8 mouse cellular contexts compared by ENCODE assay signal in genomic region chr1:171111781-171112575, GRCm38 (mm10). TPM values are rescaled to one million over a fixed set of nuclear protein-coding genes. Genes with fewer than 3 reads are reported as not detected.
DNase-seq lines count a peak whose midpoint lies in the region; ATAC-seq and TF ChIP-seq lines count a peak whose summit lies in the region.

No protein-coding gene starts in this region.

- no peak for TF ChIP-seq CTCF in hindbrain, postnatal 0 days (IDR thresholded peaks at IDR 0.05; ENCODE audit: low read depth)
- no peak for TF ChIP-seq CTCF in small intestine, adult 2 months (IDR thresholded peaks at IDR 0.05; ENCODE audit: extremely low read depth, insufficient read length, insufficient replicate concordance, low read depth, low read length)

- H3K4me1 ChIP-seq in hindbrain, postnatal 0 days (ENCODE audit: insufficient read depth, low read length), result no peaks in the 10 kb centered on the region; the same call in 1 of the 2 replicates
- H3K4me1 ChIP-seq in small intestine, adult 2 months (ENCODE audit: control insufficient read depth, insufficient read depth, insufficient read length, low read length), result peaks cover 5% of the 10 kb centered on the region; the same call in 1 of the 2 replicates

- no peaks in the 10 kb centered on the region for H3K9me3 ChIP-seq in hindbrain, postnatal 0 days (ENCODE audit: low read length)

- H3K4me2 ChIP-seq in hindbrain, postnatal 0 days (ENCODE audit: low read depth, low read length), result peak overlapping the region; percentile 85

- no peaks in the 10 kb centered on the region for H3K27me3 ChIP-seq in hindbrain, postnatal 0 days (ENCODE audit: insufficient read depth, low read length)
- H3K27me3 ChIP-seq in small intestine, adult 2 months (ENCODE audit: control insufficient read depth, insufficient read depth, low read length), result no peaks in the 10 kb centered on the region

- intact Hi-C loops in left cerebral cortex, postnatal 25 days (cut with DNase I), result loop anchor here (2.0 to 5.0 kb wide), 4 partner anchors 73 to 250 kb away; partner anchors contain the start of gene Klhdc9

- ATAC-seq in hindbrain, postnatal 0 days, result no peak
- peak; percentile 17; the same call in 1 of the 2 replicates for ATAC-seq in megakaryocyte, adult 5-6 weeks (ENCODE audit: poor library complexity, severe bottlenecking)

- peak overlapping the region; percentile 44 for H3K9ac ChIP-seq in hindbrain, postnatal 0 days (replicated peaks; ENCODE audit: low read length)

- TF ChIP-seq POLR2A in small intestine, adult 2 months (IDR thresholded peaks at IDR 0.05; ENCODE audit: low read depth, low read length), result no peak

- peak; percentile 35 for DNase-seq in cerebellum, adult 11-12 months
- no peak for DNase-seq in cerebellum, adult 8-10 months
- peak; percentile 36 to 40 for DNase-seq in cerebellum, postnatal 14 days
- peak; percentile 37 to 51 for DNase-seq in gastrocnemius, adult 8-10 months (ENCODE audit: low spot score in 2 of 2)
- DNase-seq in hindbrain, postnatal 0 days (ENCODE audit: low spot score), result peak; percentile 60
- peak; percentile 42 to 54 for DNase-seq in left cerebral cortex, postnatal 25 days (ENCODE audit: low spot score in 2 of 2)

- peak overlapping the region; percentile 51 for H3K4me3 ChIP-seq in hindbrain, postnatal 0 days (ENCODE audit: low read length)
- H3K4me3 ChIP-seq in small intestine, adult 2 months (ENCODE audit: low read depth, low read length), result peak overlapping the region; percentile 76

- H3K27ac ChIP-seq in hindbrain, postnatal 0 days, result peak overlapping the region; percentile 79
- H3K27ac ChIP-seq in small intestine, adult 2 months (ENCODE audit: insufficient read depth, low read depth, low read length), result peak overlapping the region; percentile 72

- no peaks in the 10 kb centered on the region for H3K36me3 ChIP-seq in hindbrain, postnatal 0 days (ENCODE audit: insufficient read depth, low read length)
- no peaks in the 10 kb centered on the region for H3K36me3 ChIP-seq in small intestine, adult 2 months (ENCODE audit: control insufficient read depth, insufficient read depth, low read length)

- 2% methylated on average over 15 of the region's 15 CpGs for WGBS in hindbrain, postnatal 0 days
- 2% methylated on average over 15 of the region's 15 CpGs for WGBS in small intestine, adult 2 months

RNA-seq across cellular contexts. Expression of gene Cfap126, which starts 1.7 kb away (rescaled TPM):
- total RNA-seq in gastrocnemius, adult 8-10 months (2022), result 1 to 10 TPM in 3 of 4 experiments, under 1 TPM in 1; 0.56 to 1.3 (median 1.2) TPM
- total RNA-seq in hindbrain, postnatal 0 days (2014; rRNA removed), result 2.7 and 6.7 TPM in 2 replicates
- 12.2 and 15.3 TPM in 2 replicates for polyA plus RNA-seq in hindbrain, postnatal 0 days (2015; fragmentation: Nextera tagmentation; extraction: Ambion mirVana)
- under 1 TPM; 0.34 to 0.43 TPM for total RNA-seq in left cerebral cortex, postnatal 25 days (2021)
- 0.91 and 1.0 TPM in 2 replicates for total RNA-seq in megakaryocyte, adult 5-6 weeks (2015)
- total RNA-seq in megakaryocyte, adult 5-6 weeks (2017), result 0.59 TPM in 1 of 2 replicates, not detected in the other
- polyA plus RNA-seq in small intestine, adult 2 months (2012; rRNA removed), result 0.96 and 1.2 TPM in 2 replicates

RNA-seq across cellular contexts. Expression of gene Sdhc, which starts 38.4 kb away (rescaled TPM):
- total RNA-seq in gastrocnemius, adult 8-10 months (2022), result 100 to 1,000 TPM; 597 to 760 (median 703) TPM
- total RNA-seq in hindbrain, postnatal 0 days (2014; rRNA removed), result 227 and 243 TPM in 2 replicates
- polyA plus RNA-seq in hindbrain, postnatal 0 days (2015; fragmentation: Nextera tagmentation; extraction: Ambion mirVana), result 309 and 320 TPM in 2 replicates
- total RNA-seq in left cerebral cortex, postnatal 25 days (2021), result 100 to 1,000 TPM; 199 to 205 TPM
- 102 and 130 TPM in 2 replicates for total RNA-seq in megakaryocyte, adult 5-6 weeks (2015)
- total RNA-seq in megakaryocyte, adult 5-6 weeks (2017), result 34.5 and 43.0 TPM in 2 replicates
- polyA plus RNA-seq in small intestine, adult 2 months (2012; rRNA removed), result 120 and 226 TPM in 2 replicates

RNA-seq across cellular contexts. Expression of gene Mpz, which starts 38.5 kb away (rescaled TPM):
- total RNA-seq in gastrocnemius, adult 8-10 months (2022), result 10 to 100 TPM in 3 of 4 experiments, 1 to 10 TPM in 1; 5.2 to 26.1 (median 16.9) TPM
- 4.8 and 5.5 TPM in 2 replicates for total RNA-seq in hindbrain, postnatal 0 days (2014; rRNA removed)
- 5.1 and 5.9 TPM in 2 replicates for polyA plus RNA-seq in hindbrain, postnatal 0 days (2015; fragmentation: Nextera tagmentation; extraction: Ambion mirVana)
- total RNA-seq in left cerebral cortex, postnatal 25 days (2021), result not detected
- total RNA-seq in megakaryocyte, adult 5-6 weeks (2015), result not detected in 2 replicates
- not detected in 2 replicates for total RNA-seq in megakaryocyte, adult 5-6 weeks (2017)
- 0.28 and 0.66 TPM in 2 replicates for polyA plus RNA-seq in small intestine, adult 2 months (2012; rRNA removed)

RNA-seq across cellular contexts. Expression of gene Fcgr3, which starts 47.2 kb away (rescaled TPM):
- total RNA-seq in gastrocnemius, adult 8-10 months (2022), result 1 to 10 TPM in 3 of 4 experiments, under 1 TPM in 1; 0.73 to 1.8 (median 1.4) TPM
- total RNA-seq in hindbrain, postnatal 0 days (2014; rRNA removed), result 15.2 and 15.9 TPM in 2 replicates
- 14.1 and 15.5 TPM in 2 replicates for polyA plus RNA-seq in hindbrain, postnatal 0 days (2015; fragmentation: Nextera tagmentation; extraction: Ambion mirVana)
- total RNA-seq in left cerebral cortex, postnatal 25 days (2021), result 10 to 100 TPM; 13.8 TPM
- total RNA-seq in megakaryocyte, adult 5-6 weeks (2015), result 499 and 513 TPM in 2 replicates
- total RNA-seq in megakaryocyte, adult 5-6 weeks (2017), result 540 and 572 TPM in 2 replicates
- 4.9 and 6.7 TPM in 2 replicates for polyA plus RNA-seq in small intestine, adult 2 months (2012; rRNA removed)
